Mouse (Mus musculus): ENCODE measurements around the gene Otub2.

The Otub2 gene

GRCm38 (mm10) chr12:103388505-103389347, at the start of gene Otub2:
Gene Otub2 (plus strand): TSS chr12:103388682.
- peak; percentile 94 for DNase-seq (ENCODE audit: low spot score)

- no peak for DNase-seq (ENCODE audit: low spot score)
These were observed 47.3 kb upstream of the Otub2 start for GRCm38 (mm10) chr12:103341212-103341611.

- DNase-seq (ENCODE audit: low spot score): no peak
These were observed 45.0 kb upstream of the Otub2 start for GRCm38 (mm10) chr12:103343456-103343855.

DNA sequence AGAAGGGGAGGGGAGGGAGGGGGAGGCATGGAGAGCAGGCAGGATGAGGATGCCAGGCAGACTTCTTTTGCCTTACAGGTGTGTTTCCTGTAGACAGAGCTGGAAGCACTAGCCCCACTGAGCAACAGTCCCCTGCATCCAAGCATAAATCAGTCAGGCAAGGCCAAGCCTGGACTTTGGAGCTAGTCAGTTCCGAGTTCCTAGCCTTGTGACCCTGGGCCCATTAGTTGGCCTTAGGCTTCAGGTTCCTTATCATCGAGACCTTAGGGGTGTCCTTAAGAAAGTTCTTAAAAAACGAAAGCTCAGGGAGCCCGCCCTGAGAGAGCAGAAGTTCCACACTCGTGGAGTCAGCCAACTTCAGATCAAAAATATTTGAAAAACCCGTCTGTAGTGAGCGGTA, 43.5 kb upstream of the Otub2 start:
- DNase-seq (ENCODE audit: low spot score): no peak

DNA sequence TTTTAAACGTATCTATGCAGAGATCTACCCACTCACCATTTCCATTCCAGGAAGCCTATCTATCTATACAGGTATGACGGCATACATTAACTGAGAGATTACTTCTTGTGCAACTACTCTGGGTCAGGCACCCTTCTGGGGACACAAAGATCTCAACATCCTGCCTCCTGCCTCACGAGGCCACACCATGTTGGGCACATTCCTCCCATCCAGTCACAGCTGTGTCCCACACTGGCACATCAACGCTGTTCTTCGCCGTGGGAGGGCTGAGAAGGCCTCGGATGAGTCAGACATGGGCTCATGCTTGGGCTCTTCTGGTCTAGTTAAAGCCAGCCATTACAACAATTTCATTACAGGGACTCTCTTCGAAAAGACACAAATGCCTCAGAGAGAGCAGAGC, 41.5 kb upstream of the Otub2 start:
- DNase-seq (ENCODE audit: low spot score): no peak

DNA sequence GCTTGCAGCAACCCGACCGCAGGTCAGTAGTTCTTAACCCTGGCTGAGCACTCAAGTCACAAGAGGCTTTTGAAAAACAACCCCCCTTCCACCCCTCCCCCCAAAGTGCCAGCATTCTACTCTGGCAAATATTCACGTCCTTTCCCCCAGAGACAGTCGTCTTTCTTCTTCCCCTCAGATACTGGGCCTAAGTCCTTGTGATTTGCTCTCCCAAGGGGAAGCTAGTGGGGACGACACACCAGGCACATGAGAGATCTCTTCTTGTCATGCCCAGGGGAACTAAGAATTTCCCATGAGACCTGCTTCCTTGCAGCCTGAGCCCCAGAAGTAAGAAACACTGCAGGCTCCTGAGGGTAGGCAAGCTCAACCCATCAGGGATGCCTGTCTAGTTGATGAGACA, 41.1 kb upstream of the Otub2 start:
- no peak for DNase-seq (ENCODE audit: low spot score)

- DNase-seq (ENCODE audit: low spot score): peak; percentile 68
These were observed 40.0 kb upstream of the Otub2 start for GRCm38 (mm10) chr12:103348506-103348905.

GRCm38 (mm10) chr12:103352735-103353134, 35.7 kb upstream of the Otub2 start:
- no peak for DNase-seq (ENCODE audit: low spot score)

DNA sequence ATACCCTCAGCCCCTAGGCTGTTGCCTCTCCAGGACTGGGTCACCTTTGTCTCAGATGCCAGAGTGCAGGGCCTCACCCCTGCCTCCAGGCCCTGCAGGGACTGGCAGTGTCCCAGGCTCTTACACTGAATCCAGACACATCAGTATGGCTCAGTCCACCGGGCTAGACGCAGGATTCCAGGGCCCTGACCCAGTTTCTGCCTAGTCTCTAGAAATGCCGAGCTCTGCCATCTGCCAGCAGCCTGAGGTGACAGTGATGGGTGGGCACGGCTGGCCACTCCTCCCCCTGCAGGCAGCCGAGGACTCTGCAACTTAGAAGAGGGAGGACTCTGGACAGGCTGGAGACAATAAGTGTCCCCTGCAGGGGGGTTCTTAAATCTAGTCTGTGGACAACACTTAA, 34.9 kb upstream of the Otub2 start:
- no peak for DNase-seq (ENCODE audit: low spot score)

DNA sequence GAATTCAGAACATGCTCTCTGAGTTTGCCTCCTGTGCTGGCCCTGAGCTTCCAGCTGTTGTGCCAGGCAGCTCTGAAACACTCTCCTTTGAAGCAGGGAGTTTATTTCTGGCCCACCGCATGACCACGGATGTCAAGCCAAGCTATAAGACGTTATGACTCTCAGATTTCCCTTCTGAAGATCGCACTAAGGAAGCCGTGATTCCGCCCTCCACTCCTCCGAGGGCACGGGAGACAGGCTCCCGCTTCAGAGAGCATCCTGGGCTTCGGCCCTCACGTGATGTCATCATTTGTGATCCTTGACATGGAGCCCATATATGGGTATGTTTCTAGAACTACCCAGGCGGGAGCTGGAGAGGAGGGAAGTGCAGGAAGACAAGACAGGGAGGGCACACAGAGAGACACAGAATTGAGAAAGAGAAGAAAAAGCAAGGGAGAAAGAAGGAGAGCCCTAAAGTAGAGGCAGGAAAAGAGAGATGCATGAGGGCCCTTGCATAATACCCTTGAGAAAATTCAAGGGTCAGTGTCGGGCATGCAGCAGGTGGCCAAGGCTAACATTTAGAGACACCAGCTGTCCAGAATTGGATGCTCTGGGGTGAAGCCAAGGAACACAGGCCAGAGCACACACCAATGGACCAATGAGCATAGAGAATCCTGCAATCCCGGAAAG, 32.6 kb upstream of the Otub2 start, which contains the start of gene Asb2:
TSS of gene Asb2 (minus strand) at position 256 of the 669 bp plus-strand sequence.
- DNase-seq (ENCODE audit: low spot score): no peak

- no peak for DNase-seq (ENCODE audit: low spot score)
These were observed 32.1 kb upstream of the Otub2 start for GRCm38 (mm10) chr12:103356415-103356748.

- no peak for DNase-seq (ENCODE audit: low spot score)
These were observed 30.3 kb upstream of the Otub2 start for GRCm38 (mm10) chr12:103358216-103358615.

GRCm38 (mm10) chr12:103358951-103359801, 29.3 kb upstream of the Otub2 start:
- DNase-seq (ENCODE audit: low spot score): no peak

- no peak for DNase-seq (ENCODE audit: low spot score)
These were observed 27.7 kb upstream of the Otub2 start for GRCm38 (mm10) chr12:103360812-103361211.

GRCm38 (mm10) chr12:103361539-103362307, 26.8 kb upstream of the Otub2 start:
- no peak for DNase-seq (ENCODE audit: low spot score)

- no peak for DNase-seq (ENCODE audit: low spot score)
These were observed 26.1 kb upstream of the Otub2 start for GRCm38 (mm10) chr12:103362336-103362735.

DNA sequence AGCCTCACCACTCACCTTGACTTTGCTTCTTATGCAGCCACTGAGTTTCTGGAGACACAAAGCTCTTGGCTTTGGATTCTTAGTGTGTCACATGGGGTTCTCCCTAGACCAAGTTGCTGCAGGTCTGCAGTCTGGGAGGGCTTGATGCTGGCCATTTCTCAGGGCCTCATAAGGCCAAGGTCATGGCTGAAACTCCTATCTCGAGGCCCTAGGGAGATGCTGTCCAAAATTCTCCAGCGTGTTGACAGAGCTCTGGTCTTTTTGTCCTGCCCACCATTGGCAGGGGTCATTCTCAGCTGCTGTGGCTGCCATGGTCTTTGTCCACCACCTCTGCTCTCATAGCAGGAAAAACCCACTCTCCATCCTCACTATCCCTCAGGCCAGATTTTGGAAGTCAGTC, 21.3 kb upstream of the Otub2 start:
- DNase-seq (ENCODE audit: low spot score): no peak

GRCm38 (mm10) chr12:103367620-103368325, 20.7 kb upstream of the Otub2 start:
- DNase-seq (ENCODE audit: low spot score): peak; percentile 43

GRCm38 (mm10) chr12:103368326-103368669, 20.2 kb upstream of the Otub2 start:
- no peak for DNase-seq (ENCODE audit: low spot score)

- DNase-seq (ENCODE audit: low spot score): no peak
These were observed 19.7 kb upstream of the Otub2 start for GRCm38 (mm10) chr12:103368777-103369176.

DNA sequence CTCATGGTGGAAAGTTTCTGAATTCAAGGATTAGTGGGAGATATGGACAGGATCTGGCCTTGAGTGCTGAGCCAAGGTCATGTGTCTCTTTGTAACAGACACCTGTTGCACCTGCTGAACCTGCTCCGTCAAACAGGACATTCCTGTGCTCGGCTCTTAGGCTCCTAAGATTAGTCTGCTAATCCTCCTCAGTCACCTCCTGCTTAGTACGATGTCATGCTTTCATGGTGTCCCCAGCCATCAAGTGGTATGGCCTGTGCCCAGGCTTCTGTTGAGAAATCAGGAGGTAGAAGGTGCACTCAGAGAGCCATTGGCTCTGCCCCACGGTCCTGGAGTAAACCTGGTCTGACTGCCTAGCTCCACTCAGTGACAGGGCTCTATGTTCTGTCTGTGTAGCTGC, 17.6 kb upstream of the Otub2 start:
- no peak for DNase-seq (ENCODE audit: low spot score)
